Mouse (Mus musculus) brain, embryonic 14.5 days (tissue): Measurements from ENCODE around the gene Ypel5. TPM values are rescaled to one million over a fixed set of nuclear protein-coding genes. Genes with fewer than 3 reads are reported as not detected.

ENCODE experiments used
- DNase-seq: peaks from one replicate; pipeline ENCODE4 v3.0.0-alpha.2; 2011; ENCODE audit warnings: low read depth
- CTCF ChIP-seq: fragments of 200-500 bp; IDR thresholded peaks from 2 replicates; pipeline ENCODE4 v1.5.1; 2012; ENCODE audit warnings: inconsistent platforms, mild to moderate bottlenecking, moderate library complexity, borderline replicate concordance; ENCODE audit not compliant: insufficient read depth, insufficient read length; ENCODE audit errors: extremely low read depth
- POLR2A ChIP-seq: fragments of 200-500 bp; IDR thresholded peaks from 2 replicates; pipeline ENCODE4 v1.6.1; 2012; ENCODE audit warnings: mild to moderate bottlenecking, inconsistent platforms, borderline replicate concordance; ENCODE audit not compliant: poor library complexity, insufficient read depth, insufficient read length, severe bottlenecking; ENCODE audit errors: extremely low read depth
- polyA plus RNA-seq: library from polyadenylated mRNA; depleted of rRNA; stranded (reverse); fragments of >200 nt; gene quantifications from 2 replicates; pipeline ENCODE4 v1.2.3, GENCODE M21; 2012

Gene Ypel5
- polyA plus RNA-seq, 1 experiment, result 42.5 TPM

- no peak for TF ChIP-seq POLR2A
- no peak for TF ChIP-seq CTCF
- no peak for DNase-seq
These were observed 16.5 kb upstream of the Ypel5 start for GRCm38 (mm10) chr17:72819714-72820113.

GRCm38 (mm10) chr17:72820425-72820824, 15.8 kb upstream of the Ypel5 start:
- no peak for TF ChIP-seq CTCF
- no peak for DNase-seq

- DNase-seq, result no peak
- TF ChIP-seq CTCF (no peak), POLR2A (no peak)
These were observed 14.3 kb upstream of the Ypel5 start for GRCm38 (mm10) chr17:72821923-72822322.

- DNase-seq, result no peak
- no peak for TF ChIP-seq POLR2A
- no peak for TF ChIP-seq CTCF
These were observed 9.2 kb upstream of the Ypel5 start for GRCm38 (mm10) chr17:72826916-72827534.

GRCm38 (mm10) chr17:72828027-72828678, 8.1 kb upstream of the Ypel5 start:
- DNase-seq, result no peak
- TF ChIP-seq CTCF, result no peak
- TF ChIP-seq POLR2A, result no peak

GRCm38 (mm10) chr17:72828687-72829086, 7.6 kb upstream of the Ypel5 start:
- DNase-seq, result no peak
- TF ChIP-seq POLR2A (no peak), CTCF (no peak)

- DNase-seq, result peak; percentile 97
- TF ChIP-seq POLR2A, result peak; percentile 90
- no peak for TF ChIP-seq CTCF
These were observed 973 bp downstream of the Ypel5 start for GRCm38 (mm10) chr17:72837140-72837712.

GRCm38 (mm10) chr17:72837824-72838474, 1.7 kb downstream of the Ypel5 start:
- DNase-seq, result no peak
- no peak for TF ChIP-seq CTCF

- TF ChIP-seq POLR2A (no peak), CTCF (no peak)
- no peak for DNase-seq
These were observed 2.7 kb downstream of the Ypel5 start for GRCm38 (mm10) chr17:72839000-72839399.

GRCm38 (mm10) chr17:72844393-72844792, 8.1 kb downstream of the Ypel5 start:
- TF ChIP-seq POLR2A (no peak), CTCF (no peak)
- no peak for DNase-seq

- DNase-seq, result no peak
- TF ChIP-seq POLR2A (no peak), CTCF (no peak)
These were observed 8.8 kb downstream of the Ypel5 start for GRCm38 (mm10) chr17:72844949-72845490.
